Mouse (Mus musculus): ENCODE data around the gene Parpbp. TPM values are rescaled to one million over a fixed set of nuclear protein-coding genes. Genes with fewer than 3 reads are reported as not detected.

Parpbp gene
- polyA plus RNA-seq, 1 experiment: 0.26 TPM

- H3K4me3 ChIP-seq (replicated peaks): no peak overlapping the region
- no peaks in the 10 kb centered on the region for H3K27me3 ChIP-seq (ENCODE audit: control insufficient read depth)
- no peaks in the 10 kb centered on the region for H3K4me1 ChIP-seq (ENCODE audit: control insufficient read depth)
- TF ChIP-seq TAL1 (IDR thresholded peaks at IDR 0.05; ENCODE audit: low read length) (no peak), GATA1 (IDR thresholded peaks at IDR 0.05; ENCODE audit: low read length) (no peak)
- H3K9me3 ChIP-seq (ENCODE audit: control insufficient read depth, low read length): no peaks in the 10 kb centered on the region
- no peaks in the 10 kb centered on the region for H3K36me3 ChIP-seq (ENCODE audit: control insufficient read depth)
These were observed 100.5 kb downstream of the Parpbp start for GRCm38 (mm10) chr10:88046098-88046771.

GRCm38 (mm10) chr10:88044297-88044696, 102.4 kb downstream of the Parpbp start:
- no peak overlapping the region for H3K4me3 ChIP-seq (replicated peaks)
- H3K36me3 ChIP-seq (ENCODE audit: control insufficient read depth): no peaks in the 10 kb centered on the region
- no peaks in the 10 kb centered on the region for H3K4me1 ChIP-seq (ENCODE audit: control insufficient read depth)
- H3K9me3 ChIP-seq (ENCODE audit: control insufficient read depth, low read length): no peaks in the 10 kb centered on the region
- TF ChIP-seq TAL1 (IDR thresholded peaks at IDR 0.05; ENCODE audit: low read length): no peak
- TF ChIP-seq GATA1 (IDR thresholded peaks at IDR 0.05; ENCODE audit: low read length): no peak
- no peaks in the 10 kb centered on the region for H3K27me3 ChIP-seq (ENCODE audit: control insufficient read depth)

Other genes with a start within 250 kb of the Parpbp start
- gene Pmch, start 55.9 kb downstream of the Parpbp start, polyA plus RNA-seq (2012): not detected in 2 replicates
- gene Nup37, start 51 bp upstream of the Parpbp start, polyA plus RNA-seq (2012): 0.04 and 0.20 TPM in 2 replicates
- gene Washc3, start 54.2 kb upstream of the Parpbp start, polyA plus RNA-seq (2012): 0.96 and 1.1 TPM in 2 replicates
- not detected in 2 replicates for gene Dram1, start 232.1 kb upstream of the Parpbp start, polyA plus RNA-seq (2012)
- gene Gnptab, start 232.2 kb upstream of the Parpbp start, polyA plus RNA-seq (2012): 0.01 and 0.08 TPM in 2 replicates